Mouse (Mus musculus) layer of hippocampus, adult 18-20 months (tissue): ENCODE results near the gene Irak2. TPM values are rescaled to one million over a fixed set of nuclear protein-coding genes. Genes with fewer than 3 reads are reported as not detected.
A peak's percentile ranks its signal among the peaks of the same experiment; 100 is the strongest.

ENCODE experiments used
- DNase-seq, 2 experiments: peaks; one replicate each; pipeline ENCODE4 v3.0.0; 2022; ENCODE audit warnings: low spot score in 2 of 2
- total RNA-seq, 2 experiments: library from RNA; stranded (reverse); gene quantifications; 2 replicates each; pipeline ENCODE4 v1.2.3; 2021

The Irak2 gene
- total RNA-seq, 2 experiments from 2014 or later: 21.1 to 27.2 TPM

DNA sequence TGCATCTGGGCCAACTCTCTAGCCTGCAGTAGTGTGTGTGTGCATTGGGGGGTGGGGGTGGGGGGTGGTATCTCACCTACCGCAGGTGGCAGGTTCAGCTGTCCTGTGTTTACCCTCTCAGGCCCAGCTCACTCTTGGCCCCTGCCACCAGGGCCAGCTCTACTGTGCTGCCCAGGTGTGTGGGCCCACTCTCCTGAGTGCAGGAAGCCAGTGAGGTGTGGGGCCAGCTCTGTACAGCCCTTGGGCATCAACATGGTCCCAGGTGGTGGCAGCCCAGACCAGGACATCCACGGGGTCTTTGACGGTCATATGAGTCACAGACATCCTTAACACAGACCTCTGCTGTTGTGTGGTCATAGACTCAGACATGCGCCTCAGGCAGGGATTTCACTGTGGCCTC, 5.4 kb upstream of the Irak2 start:
- no peak for DNase-seq

DNA sequence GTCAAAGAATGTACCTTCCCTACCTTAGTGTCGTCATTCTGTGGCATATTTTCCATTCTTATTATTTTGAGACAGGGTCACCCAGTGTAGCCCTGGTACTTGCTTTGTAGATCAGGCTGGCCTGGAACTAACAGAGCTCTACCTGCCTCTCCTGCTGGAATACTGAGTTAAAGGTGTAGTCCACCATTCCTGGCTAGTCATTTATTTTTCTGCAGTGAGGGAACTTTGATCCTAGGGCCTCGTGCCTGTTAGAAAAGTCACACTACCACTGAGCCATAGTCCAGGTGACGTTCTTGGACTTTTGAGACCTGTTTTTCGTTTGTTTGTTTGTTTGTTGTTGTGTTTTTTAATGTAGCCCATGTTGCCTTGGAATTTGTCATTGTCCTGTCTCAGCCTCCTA, 934 bp downstream of the Irak2 start:
- no peak for DNase-seq

DNA sequence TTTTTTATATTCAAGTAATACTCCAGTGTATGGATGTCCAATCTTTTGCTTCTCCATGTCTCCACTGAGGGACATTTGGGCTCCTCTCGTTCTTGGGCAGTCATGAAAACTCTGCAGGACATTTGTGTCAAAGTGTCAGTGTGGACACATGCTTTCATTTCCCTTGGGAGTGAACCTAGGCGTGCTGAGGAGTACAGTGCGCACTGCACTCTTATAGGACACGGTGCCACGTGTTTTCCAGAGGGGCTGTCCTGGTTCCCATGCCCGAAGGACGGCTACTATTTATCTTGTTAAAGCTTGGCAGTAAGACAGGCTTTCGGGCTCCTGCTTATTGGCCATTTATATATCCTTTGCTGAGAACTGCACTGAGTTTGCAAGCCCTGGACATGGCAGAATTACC, 4.3 kb downstream of the Irak2 start:
- no peak for DNase-seq

- DNase-seq: no peak
Measured at GRCm38 (mm10) chr6:113643021-113643420, 4.8 kb downstream of the Irak2 start.

- DNase-seq: no peak
Measured at GRCm38 (mm10) chr6:113643967-113644366, 5.7 kb downstream of the Irak2 start.

DNA sequence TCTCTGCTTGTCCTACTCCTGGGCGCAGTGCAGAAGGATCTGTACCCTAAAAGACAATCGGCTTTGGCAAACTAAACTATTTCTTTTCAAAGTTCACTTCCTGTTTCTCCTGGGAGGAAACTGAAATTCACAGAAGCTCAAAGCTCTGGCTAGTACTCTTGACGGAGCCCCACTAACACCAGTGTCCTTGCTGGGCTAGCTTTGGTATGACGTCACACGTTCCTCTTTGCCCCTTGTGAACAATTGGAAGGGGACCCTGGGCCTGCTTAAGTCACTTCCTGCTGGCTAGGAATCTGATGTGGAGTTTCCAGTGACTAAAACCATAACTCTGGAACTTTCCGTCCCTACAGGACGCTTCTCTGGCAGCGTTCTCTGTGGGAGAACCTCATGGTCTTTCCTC, 6.5 kb downstream of the Irak2 start:
- DNase-seq: no peak

DNA sequence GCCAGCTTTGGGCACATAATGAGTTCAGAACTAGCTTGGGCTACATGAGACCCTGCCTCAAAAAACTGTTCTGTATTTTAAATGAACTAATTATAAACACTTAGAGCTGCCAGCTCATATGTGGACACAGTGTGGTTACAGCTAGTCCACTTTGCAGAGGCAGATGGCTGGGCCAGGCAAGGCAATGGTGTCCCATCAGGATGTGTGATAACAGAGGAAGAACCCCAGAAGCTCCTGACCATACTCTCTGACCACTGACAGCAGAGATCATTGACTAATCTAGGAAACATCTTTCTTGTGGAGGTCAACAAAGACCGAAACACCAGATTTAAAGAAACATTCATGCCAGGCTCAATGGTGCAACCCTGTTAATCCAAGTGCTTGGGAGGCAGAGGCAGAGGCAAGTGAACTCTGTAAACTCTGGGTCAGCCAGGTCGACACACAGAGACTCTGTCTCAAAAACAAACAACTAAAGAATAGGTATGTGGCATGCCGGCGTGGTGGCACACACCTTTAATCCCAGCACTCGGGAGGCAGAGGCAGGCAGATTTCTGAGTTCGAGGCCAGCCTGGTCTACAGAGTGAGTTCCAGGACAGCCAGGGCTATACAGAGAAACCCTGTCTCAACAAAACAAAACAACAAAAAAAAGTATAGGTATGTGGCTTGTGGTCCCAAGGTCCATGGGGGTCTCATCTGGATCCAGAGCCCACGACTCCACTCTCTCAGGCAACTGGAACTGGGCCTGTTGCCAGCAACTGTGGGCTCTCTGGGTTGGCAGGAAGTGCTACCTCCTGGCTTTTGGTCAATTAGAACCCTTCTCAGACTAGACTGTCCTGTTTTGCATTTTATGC, 11.3 kb downstream of the Irak2 start:
- no peak for DNase-seq

DNA sequence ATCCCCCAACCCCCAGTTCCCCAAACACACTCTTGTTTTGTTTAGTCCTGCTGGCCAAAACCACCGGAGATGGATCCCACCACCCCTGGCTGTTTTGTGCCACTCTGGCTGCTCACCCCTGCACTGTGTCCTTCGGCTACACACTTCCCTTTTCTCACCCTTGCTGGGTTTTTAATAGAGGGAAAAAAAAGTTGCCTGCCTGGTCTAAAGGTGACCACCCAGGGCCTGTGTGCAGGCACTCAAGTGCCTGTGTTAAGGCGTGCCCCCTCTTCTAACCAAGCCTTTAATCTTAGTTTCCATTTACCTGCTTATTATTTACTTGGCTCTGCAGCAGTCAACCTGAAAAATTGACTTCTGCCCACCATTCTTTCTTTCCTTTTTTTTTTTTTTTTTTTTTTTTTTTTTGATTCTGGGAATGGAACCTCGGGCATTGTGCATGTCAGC, 12.0 kb downstream of the Irak2 start:
- DNase-seq: no peak

- no peak for DNase-seq
Measured at GRCm38 (mm10) chr6:113651626-113652025, 13.4 kb downstream of the Irak2 start.

DNA sequence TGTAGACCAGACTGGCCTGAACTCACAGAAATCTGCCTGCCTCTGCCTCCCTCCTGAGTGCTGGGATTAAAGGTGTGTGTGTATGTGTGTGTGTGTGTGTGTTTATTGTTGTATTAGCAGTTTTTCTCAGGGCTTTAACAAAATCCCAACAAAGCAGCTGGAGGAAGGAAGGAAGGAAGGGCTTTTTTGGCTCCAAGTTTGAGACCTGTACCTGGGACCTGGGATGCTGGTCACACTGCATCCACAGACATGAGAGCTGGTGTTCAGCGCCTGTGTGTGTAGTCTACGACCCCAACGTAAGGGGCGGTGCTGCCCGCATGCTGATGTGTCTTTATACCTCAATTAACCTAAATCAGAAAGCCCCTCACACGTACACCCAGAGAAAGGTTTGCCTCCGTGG, 15.3 kb downstream of the Irak2 start:
- DNase-seq: no peak

GRCm38 (mm10) chr6:113654102-113654501, 15.8 kb downstream of the Irak2 start:
- DNase-seq: no peak

DNA sequence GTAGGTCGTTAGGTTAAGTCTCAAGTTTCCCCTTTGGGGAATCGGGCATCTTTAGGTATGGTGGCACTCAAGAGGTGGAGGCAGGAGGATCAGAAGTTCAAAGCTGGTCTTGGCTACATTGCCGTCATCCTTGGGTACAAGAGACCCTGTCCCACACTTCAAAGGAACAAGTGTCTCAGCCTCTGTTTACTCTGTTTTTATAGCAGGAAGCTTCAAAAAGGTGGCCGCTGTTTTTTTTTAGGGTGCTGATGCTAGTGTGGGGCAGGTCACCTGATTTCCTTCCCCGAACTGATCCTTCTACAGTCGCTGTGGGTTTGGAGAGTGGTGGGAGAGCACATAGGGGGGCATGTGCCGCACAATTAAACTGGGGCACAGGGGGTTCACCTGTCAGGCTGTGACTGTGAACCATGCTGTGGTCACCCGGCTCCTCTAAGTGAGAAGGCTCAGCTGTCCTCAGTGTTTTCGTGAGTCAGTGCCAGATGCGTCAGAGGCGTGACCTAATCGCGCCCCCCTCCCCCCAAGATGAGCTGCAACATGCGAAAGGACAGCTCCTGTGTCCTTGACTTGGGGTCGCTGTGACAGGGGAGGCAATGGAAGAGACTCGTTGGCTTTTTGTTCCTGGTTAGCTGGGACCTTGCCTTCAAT, 16.6 kb downstream of the Irak2 start:
- no peak for DNase-seq

GRCm38 (mm10) chr6:113655475-113655874, 17.2 kb downstream of the Irak2 start:
- DNase-seq: no peak

DNA sequence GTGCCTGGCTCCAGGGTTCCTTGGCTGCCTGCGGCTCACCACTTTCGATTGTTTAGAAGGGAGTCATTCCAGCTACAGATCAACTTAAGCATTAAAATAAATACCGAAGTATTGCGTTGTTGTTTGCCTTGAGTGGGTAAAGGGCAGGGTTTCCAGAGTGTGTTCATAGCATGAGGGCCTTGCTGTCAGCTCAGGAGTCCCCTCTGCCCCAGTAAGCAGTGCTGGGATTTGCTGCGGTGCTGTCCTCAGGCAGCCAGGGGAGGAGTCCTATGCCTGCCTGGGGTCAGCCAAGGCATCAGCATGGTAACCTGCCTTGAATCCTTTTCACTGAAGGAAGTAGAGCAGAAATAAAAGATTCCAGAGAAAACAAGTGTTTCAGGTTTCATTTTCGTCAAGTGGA, 18.6 kb downstream of the Irak2 start:
- no peak for DNase-seq

DNA sequence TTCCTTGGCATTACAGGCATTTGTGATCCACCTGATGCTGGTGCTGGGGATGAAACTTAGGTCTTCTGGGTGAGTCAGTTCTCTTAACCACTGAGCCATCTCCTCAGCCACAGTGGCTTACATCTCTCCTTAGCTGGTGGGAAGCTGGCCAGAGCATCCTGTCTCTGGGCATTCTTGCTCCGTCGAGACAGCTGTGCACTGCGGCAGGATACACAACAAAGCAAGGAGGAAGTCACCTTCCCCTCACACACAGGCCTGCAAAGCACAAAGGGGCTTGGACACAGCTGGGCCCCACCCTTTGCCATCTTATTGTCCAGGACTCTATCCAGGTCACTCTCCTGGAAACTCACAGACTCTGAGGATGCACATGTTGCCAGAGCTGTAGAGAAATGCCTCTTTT, 20.0 kb downstream of the Irak2 start:
- DNase-seq: no peak

DNA sequence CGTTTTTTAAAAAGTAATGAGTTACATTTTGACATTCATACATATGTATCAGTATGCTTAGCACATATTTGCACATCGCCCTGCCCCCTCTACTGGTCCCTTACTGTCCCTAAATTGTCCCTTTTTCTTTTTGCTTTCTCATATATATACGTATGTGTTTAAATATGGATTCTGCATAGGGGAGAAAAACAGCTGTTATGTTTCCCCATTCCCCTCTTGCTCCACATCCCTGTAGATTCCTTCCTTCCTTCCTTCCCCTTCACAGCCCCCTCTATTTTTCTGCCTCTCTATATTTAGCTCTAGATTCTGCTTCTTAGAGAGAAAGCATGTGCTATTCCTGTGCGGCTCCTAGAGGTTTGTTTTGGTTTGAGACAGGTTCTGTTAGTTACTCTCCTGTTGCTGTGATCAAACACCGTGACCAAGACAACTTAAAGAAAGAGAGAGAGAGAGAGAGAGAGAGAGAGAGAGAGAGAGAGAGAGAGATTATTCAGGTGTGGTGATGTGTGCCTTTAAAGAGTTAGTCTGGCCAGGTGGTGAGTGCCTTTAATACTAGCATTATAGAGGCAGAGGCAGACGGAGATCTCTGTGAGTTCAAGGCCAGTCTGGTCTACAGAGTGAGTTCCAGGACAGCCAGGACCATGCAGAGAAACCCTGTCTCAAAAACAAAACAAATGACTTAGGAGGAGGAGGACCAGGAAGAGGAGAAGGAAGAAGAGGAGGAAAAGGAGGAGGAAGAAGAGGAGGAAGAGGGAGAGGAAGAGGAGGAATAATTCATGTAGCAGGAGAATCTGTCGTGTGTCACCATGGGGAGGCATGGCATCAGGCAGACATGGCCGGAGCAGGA, 21.6 kb downstream of the Irak2 start:
- no peak for DNase-seq

- DNase-seq: no peak
Measured at GRCm38 (mm10) chr6:113660492-113661352, 22.5 kb downstream of the Irak2 start.

DNA sequence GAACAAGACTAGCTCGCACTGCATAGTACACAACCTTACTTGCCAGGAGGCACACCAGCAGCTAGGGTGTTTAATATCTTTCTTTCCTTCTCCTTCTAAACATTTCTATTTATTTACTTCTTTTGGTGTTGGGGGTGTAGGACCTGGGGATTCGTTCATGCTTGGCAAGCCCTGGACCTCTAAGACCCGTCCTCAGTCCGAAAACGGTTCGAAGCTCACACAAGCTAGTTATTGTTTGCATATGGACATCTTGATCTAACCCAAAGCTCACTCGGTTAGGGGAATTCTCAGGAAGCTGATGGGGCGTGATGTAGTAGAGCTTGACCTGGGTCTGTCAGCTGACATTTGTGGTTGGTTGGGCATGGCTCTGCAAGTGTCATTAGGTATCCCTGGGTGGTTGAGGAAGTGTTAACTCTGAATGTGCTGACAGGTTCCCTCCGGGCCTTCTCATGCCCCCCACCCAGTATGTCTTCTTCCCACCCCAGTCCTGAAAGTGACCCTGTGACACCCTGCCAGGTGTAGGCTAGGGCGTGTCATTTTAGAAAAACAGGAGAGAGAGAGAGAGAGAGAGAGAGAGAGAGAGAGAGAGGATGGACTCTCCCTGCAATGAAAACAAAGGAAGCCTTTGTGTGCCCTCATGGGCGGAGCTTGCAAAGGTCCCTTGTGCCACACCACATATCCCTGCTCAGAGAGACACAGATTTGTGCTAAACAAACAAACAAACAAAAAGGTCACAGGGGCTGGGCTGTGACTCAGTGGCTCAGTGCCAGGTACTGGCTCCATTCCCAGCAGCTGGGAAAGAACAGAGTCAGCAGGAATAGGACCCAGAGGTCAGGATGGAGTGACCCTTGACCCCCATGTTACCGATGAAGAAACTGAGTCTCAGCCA, 23.3 kb downstream of the Irak2 start:
- peak in 1 of 2 experiments; percentile 57 for DNase-seq

DNA sequence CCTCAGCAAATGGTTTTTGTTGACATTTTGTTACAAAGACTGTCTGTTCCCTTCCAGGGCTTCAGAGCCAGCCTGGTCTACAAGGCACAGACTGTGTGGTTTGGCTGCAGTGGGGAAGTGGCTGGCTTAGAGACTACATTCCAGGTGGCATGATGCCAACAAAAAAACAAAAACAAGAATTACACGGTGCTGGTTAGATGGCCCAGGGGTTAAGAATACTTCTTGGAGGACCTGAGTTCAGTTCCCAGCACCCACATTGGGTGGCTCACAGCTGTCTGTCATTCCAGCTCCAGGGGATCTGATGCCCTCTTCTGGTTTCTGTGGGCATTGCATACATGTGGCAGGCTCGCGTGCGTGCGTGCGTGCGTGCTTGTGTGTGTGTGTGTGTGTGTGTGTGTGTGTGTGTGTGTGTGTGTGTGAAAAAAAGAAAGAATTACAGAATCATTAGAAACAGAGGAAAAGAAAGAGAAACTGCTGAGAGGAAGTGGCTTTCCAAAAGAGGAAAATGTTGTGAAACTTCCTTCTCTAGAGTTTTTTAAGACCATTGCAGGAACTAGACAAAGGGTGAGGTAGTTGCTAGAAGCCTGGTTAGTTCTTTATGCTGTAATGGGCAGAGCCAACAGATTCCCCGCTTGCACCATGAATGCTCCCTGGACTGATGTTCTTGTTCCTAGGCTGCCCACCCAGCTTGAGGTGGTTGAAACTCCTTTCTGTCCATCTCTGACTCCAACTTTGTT, 24.9 kb downstream of the Irak2 start:
- DNase-seq: no peak
